Mouse (Mus musculus): ENCODE measurements at regions not wholly inside any gene's neighbourhood (a gene's known extent, or its start where the extent isn't known, plus 50 kb on each side); places are given as distances from the start of the nearest gene placed in this dataset.

- no peak for TF ChIP-seq CTCF (IDR thresholded peaks at IDR 0.05; ENCODE audit: control insufficient read depth, insufficient read depth, insufficient replicate concordance, low read depth, low read length)
- no peak for TF ChIP-seq POLR2A (IDR thresholded peaks at IDR 0.05; ENCODE audit: control insufficient read depth, low read depth, low read length)
These were observed 57.8 kb downstream of the Lsm3 start for GRCm38 (mm10) chr6:91573487-91573886.
